Mouse (Mus musculus): ENCODE measurements at regions not wholly inside any gene's neighbourhood (a gene's known extent, or its start where the extent isn't known, plus 50 kb on each side); places are given as distances from the start of the nearest gene placed in this dataset.

GRCm38 (mm10) chr8:125365004-125365403, 204.6 kb downstream of the Sipa1l2 start:
- TF ChIP-seq FLI1 (IDR thresholded peaks at IDR 0.05; ENCODE audit: low read length): no peak
- no peak for TF ChIP-seq GATA1 (IDR thresholded peaks at IDR 0.05; ENCODE audit: borderline replicate concordance, low read length)

All from megakaryocyte, embryonic 14.5 days (primary cell).